Mouse (Mus musculus): ENCODE results near the gene Trmt6. TPM values are rescaled to one million over a fixed set of nuclear protein-coding genes. Genes with fewer than 3 reads are reported as not detected.
A peak's percentile ranks its signal among the peaks of the same experiment; 100 is the strongest.

The Trmt6 gene
- 37.1 and 37.2 TPM in 2 replicates for polyA plus RNA-seq (2014; fragmentation: Nextera tagmentation; extraction: Ambion mirVana)

- peak within 1 kb of the TSS; percentile 44; the same call in 1 of the 2 replicates for H3K27ac ChIP-seq (ENCODE audit: low read depth, low read length)
- H3K36me3 ChIP-seq (ENCODE audit: control insufficient read depth, insufficient read depth, low read length), result peaks cover 24% of the 10 kb centered on the region
- H3K4me2 ChIP-seq (replicated peaks; ENCODE audit: low read depth, low read length), result peak within 1 kb of the TSS; percentile 81
- under 1% methylated on average over 59 of the region's 59 CpGs for WGBS
- H3K27me3 ChIP-seq (ENCODE audit: control insufficient read depth, insufficient read depth, low read length), result no peaks in the 10 kb centered on the region
- H3K9me3 ChIP-seq (ENCODE audit: control insufficient read depth, low read length), result no peaks in the 10 kb centered on the region
- peaks cover 4% of the 10 kb centered on the region; the same call in 1 of the 2 replicates for H3K4me1 ChIP-seq (ENCODE audit: control insufficient read depth, insufficient read depth, low read length)
- ATAC-seq (ENCODE audit: low FRiP score, low TSS enrichment), result peak; percentile 100
- peak within 1 kb of the TSS; percentile 83 for H3K9ac ChIP-seq (ENCODE audit: low read depth, low read length)
- peak within 1 kb of the TSS; percentile 65 for H3K4me3 ChIP-seq (ENCODE audit: low read length)
Measured at GRCm38 (mm10) chr2:132815608-132816314, at the start of gene Trmt6, which contains the start of gene Mcm8. Gene Trmt6, minus strand, starts transcription at chr2:132816055. Gene Mcm8, plus strand, starts transcription at chr2:132816141.

GRCm38 (mm10) chr2:132863325-132863724 lies 47.5 kb upstream of the Trmt6 start:
- H3K9ac ChIP-seq (ENCODE audit: low read depth, low read length), result no peak overlapping the region
- no peaks in the 10 kb centered on the region for H3K9me3 ChIP-seq (ENCODE audit: control insufficient read depth, low read length)
- 96% methylated on average over 2 of the region's 2 CpGs for WGBS
- no peak for ATAC-seq (ENCODE audit: low FRiP score, low TSS enrichment)
- no peak overlapping the region for H3K4me2 ChIP-seq (replicated peaks; ENCODE audit: low read depth, low read length)
- no peak overlapping the region for H3K4me3 ChIP-seq (ENCODE audit: low read length)
- H3K36me3 ChIP-seq (ENCODE audit: control insufficient read depth, insufficient read depth, low read length), result peaks cover 27% of the 10 kb centered on the region
- H3K27me3 ChIP-seq (ENCODE audit: control insufficient read depth, insufficient read depth, low read length), result no peaks in the 10 kb centered on the region
- no peak overlapping the region for H3K27ac ChIP-seq (ENCODE audit: low read depth, low read length)
- H3K4me1 ChIP-seq (ENCODE audit: control insufficient read depth, insufficient read depth, low read length), result no peaks in the 10 kb centered on the region

DNA sequence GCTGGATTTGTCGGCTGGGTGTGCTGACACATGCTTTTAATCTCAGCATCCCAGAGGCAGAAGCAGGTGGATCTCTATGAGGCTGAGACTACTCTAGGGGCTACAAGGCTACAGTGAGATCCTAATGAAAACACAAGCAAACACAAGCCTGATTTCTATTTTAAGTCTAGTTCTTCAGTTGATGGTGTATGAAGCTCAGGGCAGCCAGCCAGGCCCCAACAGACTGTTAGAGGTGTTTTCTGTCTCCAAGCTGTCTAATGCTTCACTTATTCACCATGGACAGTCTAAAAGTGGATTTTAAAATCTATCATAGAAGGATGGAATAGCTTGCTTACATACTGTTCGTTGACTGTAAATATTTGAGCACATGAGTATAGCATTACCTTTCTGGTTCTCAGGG lies 45.6 kb upstream of the Trmt6 start:
- H3K9me3 ChIP-seq (ENCODE audit: control insufficient read depth, low read length), result no peaks in the 10 kb centered on the region
- no peak overlapping the region for H3K4me3 ChIP-seq (ENCODE audit: low read length)
- no peak overlapping the region for H3K4me2 ChIP-seq (replicated peaks; ENCODE audit: low read depth, low read length)
- ATAC-seq (ENCODE audit: low FRiP score, low TSS enrichment), result no peak
- 93% methylated on average over 2 of the region's 2 CpGs for WGBS
- peaks cover 20% of the 10 kb centered on the region for H3K36me3 ChIP-seq (ENCODE audit: control insufficient read depth, insufficient read depth, low read length)
- no peaks in the 10 kb centered on the region for H3K4me1 ChIP-seq (ENCODE audit: control insufficient read depth, insufficient read depth, low read length)
- H3K27ac ChIP-seq (ENCODE audit: low read depth, low read length), result no peak overlapping the region
- H3K9ac ChIP-seq (ENCODE audit: low read depth, low read length), result no peak overlapping the region
- no peaks in the 10 kb centered on the region for H3K27me3 ChIP-seq (ENCODE audit: control insufficient read depth, insufficient read depth, low read length)

- no peaks in the 10 kb centered on the region for H3K9me3 ChIP-seq (ENCODE audit: control insufficient read depth, low read length)
- H3K9ac ChIP-seq (ENCODE audit: low read depth, low read length), result no peak overlapping the region
- H3K4me3 ChIP-seq (ENCODE audit: low read length), result no peak overlapping the region
- H3K36me3 ChIP-seq (ENCODE audit: control insufficient read depth, insufficient read depth, low read length), result peaks cover 12% of the 10 kb centered on the region
- no peaks in the 10 kb centered on the region for H3K4me1 ChIP-seq (ENCODE audit: control insufficient read depth, insufficient read depth, low read length)
- ATAC-seq (ENCODE audit: low FRiP score, low TSS enrichment), result no peak
- H3K27me3 ChIP-seq (ENCODE audit: control insufficient read depth, insufficient read depth, low read length), result no peaks in the 10 kb centered on the region
- no peak overlapping the region for H3K27ac ChIP-seq (ENCODE audit: low read depth, low read length)
- no peak overlapping the region for H3K4me2 ChIP-seq (replicated peaks; ENCODE audit: low read depth, low read length)
Measured at GRCm38 (mm10) chr2:132860435-132860834, 44.6 kb upstream of the Trmt6 start.

- WGBS, result 89% methylated on average over 5 of the region's 5 CpGs
Measured at GRCm38 (mm10) chr2:132856333-132856732, 40.5 kb upstream of the Trmt6 start.

GRCm38 (mm10) chr2:132853051-132853450 lies 37.2 kb upstream of the Trmt6 start:
- Histone ChIP-seq H3K27me3 (ENCODE audit: control insufficient read depth, insufficient read depth, low read length) (no peaks in the 10 kb centered on the region), H3K9ac (ENCODE audit: low read depth, low read length) (no peak overlapping the region), H3K36me3 (ENCODE audit: control insufficient read depth, insufficient read depth, low read length) (peaks cover 17% of the 10 kb centered on the region; the same call in 1 of the 2 replicates), H3K4me3 (ENCODE audit: low read length) (no peak overlapping the region), H3K27ac (ENCODE audit: low read depth, low read length) (no peak overlapping the region), H3K4me1 (ENCODE audit: control insufficient read depth, insufficient read depth, low read length) (0 out of 2 replicates have a peak, but pooled peaks cover 1% of the 10 kb centered on the region), H3K9me3 (ENCODE audit: control insufficient read depth, low read length) (no peaks in the 10 kb centered on the region), H3K4me2 (replicated peaks; ENCODE audit: low read depth, low read length) (no peak overlapping the region)
- ATAC-seq (ENCODE audit: low FRiP score, low TSS enrichment), result no peak
- 93% methylated on average over 1 of the region's 1 CpGs for WGBS

More at GRCm38 (mm10) chr2:132856333-132856732, 40.5 kb upstream of the Trmt6 start:
- no peak overlapping the region for H3K4me2 ChIP-seq (replicated peaks; ENCODE audit: low read depth, low read length)
- H3K4me3 ChIP-seq (ENCODE audit: low read length), result no peak overlapping the region
- no peak for ATAC-seq (ENCODE audit: low FRiP score, low TSS enrichment)
- H3K9me3 ChIP-seq (ENCODE audit: control insufficient read depth, low read length), result no peaks in the 10 kb centered on the region
- no peaks in the 10 kb centered on the region for H3K27me3 ChIP-seq (ENCODE audit: control insufficient read depth, insufficient read depth, low read length)
- H3K36me3 ChIP-seq (ENCODE audit: control insufficient read depth, insufficient read depth, low read length), result peaks cover 6% of the 10 kb centered on the region; the same call in 1 of the 2 replicates
- H3K9ac ChIP-seq (ENCODE audit: low read depth, low read length), result no peak overlapping the region
- H3K4me1 ChIP-seq (ENCODE audit: control insufficient read depth, insufficient read depth, low read length), result no peaks in the 10 kb centered on the region
- no peak overlapping the region for H3K27ac ChIP-seq (ENCODE audit: low read depth, low read length)

- Histone ChIP-seq H3K4me1 (ENCODE audit: control insufficient read depth, insufficient read depth, low read length) (peaks cover 9% of the 10 kb centered on the region; the same call in 1 of the 2 replicates), H3K4me3 (ENCODE audit: low read length) (no peak overlapping the region), H3K27me3 (ENCODE audit: control insufficient read depth, insufficient read depth, low read length) (no peaks in the 10 kb centered on the region), H3K9ac (ENCODE audit: low read depth, low read length) (no peak overlapping the region), H3K9me3 (ENCODE audit: control insufficient read depth, low read length) (no peaks in the 10 kb centered on the region), H3K27ac (ENCODE audit: low read depth, low read length) (no peak overlapping the region), H3K4me2 (replicated peaks; ENCODE audit: low read depth, low read length) (no peak overlapping the region), H3K36me3 (ENCODE audit: control insufficient read depth, insufficient read depth, low read length) (peaks cover 17% of the 10 kb centered on the region; the same call in 1 of the 2 replicates)
- WGBS, result 93% methylated on average over 6 of the region's 6 CpGs
- ATAC-seq (ENCODE audit: low FRiP score, low TSS enrichment), result no peak
Measured at GRCm38 (mm10) chr2:132849141-132849540, 33.3 kb upstream of the Trmt6 start.

DNA sequence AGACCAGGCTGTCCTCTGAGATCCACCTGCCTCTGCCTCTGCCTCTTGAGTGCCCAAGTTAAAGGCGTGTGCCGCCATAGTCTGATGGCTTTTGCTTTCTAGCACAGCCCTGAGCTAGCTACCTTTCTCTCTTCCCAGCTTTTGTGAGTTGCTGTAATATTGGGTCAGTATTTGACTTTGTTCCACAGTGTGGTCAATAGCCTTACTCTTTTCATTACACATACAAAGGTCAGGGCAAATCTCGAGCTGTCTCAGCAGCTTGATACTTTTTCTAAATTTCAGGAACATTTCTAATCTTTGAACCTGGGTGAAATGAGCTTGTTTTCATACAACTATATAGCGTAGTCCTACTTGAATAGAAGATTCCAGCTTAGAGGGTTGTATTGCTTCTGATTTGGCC lies 32.5 kb upstream of the Trmt6 start:
- no peak overlapping the region for H3K9ac ChIP-seq (ENCODE audit: low read depth, low read length)
- 92% methylated on average over 4 of the region's 4 CpGs for WGBS
- no peaks in the 10 kb centered on the region for H3K27me3 ChIP-seq (ENCODE audit: control insufficient read depth, insufficient read depth, low read length)
- H3K4me3 ChIP-seq (ENCODE audit: low read length), result no peak overlapping the region
- peaks cover 9% of the 10 kb centered on the region; the same call in 1 of the 2 replicates for H3K4me1 ChIP-seq (ENCODE audit: control insufficient read depth, insufficient read depth, low read length)
- H3K4me2 ChIP-seq (replicated peaks; ENCODE audit: low read depth, low read length), result peak overlapping the region; percentile 81; the same call in 1 of the 2 replicates
- no peaks in the 10 kb centered on the region for H3K9me3 ChIP-seq (ENCODE audit: control insufficient read depth, low read length)
- no peak overlapping the region for H3K27ac ChIP-seq (ENCODE audit: low read depth, low read length)
- no peak for ATAC-seq (ENCODE audit: low FRiP score, low TSS enrichment)
- peaks cover 17% of the 10 kb centered on the region; the same call in 1 of the 2 replicates for H3K36me3 ChIP-seq (ENCODE audit: control insufficient read depth, insufficient read depth, low read length)

DNA sequence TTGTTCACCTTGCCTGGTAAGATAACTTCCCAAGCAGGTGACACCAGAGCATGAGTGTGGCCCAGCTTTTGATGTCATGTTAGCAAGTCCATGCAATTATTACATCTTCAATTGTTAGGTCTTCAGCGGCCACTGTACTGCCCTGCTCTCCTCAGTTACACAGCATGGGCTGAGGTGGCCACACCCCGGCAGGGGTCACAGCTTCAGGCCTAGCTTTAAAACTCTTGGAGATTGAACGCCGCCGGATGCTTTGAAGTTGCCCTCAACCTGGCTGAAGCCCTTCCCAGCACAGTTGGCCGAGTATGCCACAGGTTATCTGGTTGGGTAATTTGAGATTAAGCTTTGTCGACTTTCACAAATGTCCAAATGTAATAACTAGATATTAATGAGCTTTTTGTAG lies 31.7 kb upstream of the Trmt6 start:
- Histone ChIP-seq H3K4me1 (ENCODE audit: control insufficient read depth, insufficient read depth, low read length) (peaks cover 9% of the 10 kb centered on the region; the same call in 1 of the 2 replicates), H3K36me3 (ENCODE audit: control insufficient read depth, insufficient read depth, low read length) (peaks cover 17% of the 10 kb centered on the region; the same call in 1 of the 2 replicates), H3K4me2 (replicated peaks; ENCODE audit: low read depth, low read length) (peak overlapping the region; percentile 81), H3K9me3 (ENCODE audit: control insufficient read depth, low read length) (no peaks in the 10 kb centered on the region), H3K27me3 (ENCODE audit: control insufficient read depth, insufficient read depth, low read length) (no peaks in the 10 kb centered on the region), H3K27ac (ENCODE audit: low read depth, low read length) (no peak overlapping the region), H3K4me3 (ENCODE audit: low read length) (peak overlapping the region; percentile 83), H3K9ac (ENCODE audit: low read depth, low read length) (peak overlapping the region; percentile 80)
- 12% methylated on average over 7 of the region's 7 CpGs for WGBS
- 0 out of 2 replicates have a peak, but pooled peaks have one; percentile 17 for ATAC-seq (ENCODE audit: low FRiP score, low TSS enrichment)
